Mouse (Mus musculus) cerebellum, postnatal 14 days (tissue): ENCODE measurements at regions not wholly inside any gene's neighbourhood (a gene's known extent, or its start where the extent isn't known, plus 50 kb on each side); places are given as distances from the start of the nearest gene placed in this dataset.

Experiments used
- DNase-seq, 2 experiments: peaks; one replicate each; pipeline ENCODE4 v3.0.0; 2021; ENCODE audit warnings: mixed read lengths in 2 of 2

DNA sequence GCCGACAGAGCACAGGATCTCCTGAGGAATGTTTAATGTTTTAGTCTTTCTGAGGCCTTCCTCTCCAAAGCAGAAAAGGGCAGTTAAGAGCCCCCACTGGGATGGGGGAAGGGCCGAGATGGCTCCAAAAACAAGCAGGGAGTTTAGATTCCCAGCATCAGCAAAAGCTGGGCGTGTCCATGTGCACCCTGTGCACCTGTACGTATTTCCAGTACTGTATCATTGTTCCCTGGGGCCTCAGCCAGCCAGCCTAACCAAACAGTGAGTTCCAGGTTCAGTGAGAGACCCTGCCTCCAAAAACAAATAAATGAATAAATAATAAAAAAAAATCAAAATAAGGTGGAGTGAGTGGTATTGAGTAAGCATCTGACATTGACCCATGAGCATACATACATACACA lies 50.8 kb upstream of the Olfm1 start:
- no peak for DNase-seq

DNA sequence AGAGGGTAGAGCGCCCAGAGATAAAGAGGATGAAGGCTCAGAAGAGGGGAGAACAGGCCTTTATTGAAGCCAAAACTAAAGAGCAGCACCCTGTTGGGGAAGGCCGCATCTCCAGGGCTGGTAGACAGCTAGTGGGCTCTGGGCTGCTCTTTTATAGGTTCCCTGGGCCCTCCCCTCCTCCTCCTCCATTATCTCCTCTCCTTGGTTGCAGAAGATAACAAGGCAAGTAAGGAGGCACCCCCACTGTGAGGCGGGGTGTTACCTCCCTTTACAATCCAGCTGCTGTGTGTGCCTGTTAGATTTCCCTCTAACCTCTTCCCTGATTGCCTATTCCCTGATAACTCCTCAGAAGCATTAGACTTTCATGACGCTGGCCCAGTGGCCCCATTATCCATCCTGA lies 51.2 kb upstream of the Olfm1 start:
- no peak for DNase-seq

DNA sequence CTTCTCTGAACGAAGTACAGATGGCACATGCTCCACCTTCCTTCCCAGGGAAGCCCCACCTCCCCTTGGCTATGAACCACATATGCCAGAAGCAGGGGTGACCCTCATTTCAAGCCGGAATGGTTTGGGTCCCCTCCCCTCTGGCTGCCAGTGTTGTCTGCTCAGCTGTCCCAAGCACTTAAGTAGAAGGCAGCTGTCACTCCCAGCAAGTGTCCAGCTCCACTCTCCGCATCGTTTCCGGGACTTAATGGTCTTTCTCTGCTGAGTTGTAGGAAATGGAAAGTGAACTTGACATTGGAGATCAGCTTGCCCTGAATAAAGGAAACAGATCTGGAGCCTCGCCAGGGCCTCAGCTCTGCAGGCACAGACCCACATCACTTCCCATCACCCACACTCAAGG lies 53.9 kb upstream of the Fcnb start:
- peak; percentile 48 to 62 for DNase-seq

DNA sequence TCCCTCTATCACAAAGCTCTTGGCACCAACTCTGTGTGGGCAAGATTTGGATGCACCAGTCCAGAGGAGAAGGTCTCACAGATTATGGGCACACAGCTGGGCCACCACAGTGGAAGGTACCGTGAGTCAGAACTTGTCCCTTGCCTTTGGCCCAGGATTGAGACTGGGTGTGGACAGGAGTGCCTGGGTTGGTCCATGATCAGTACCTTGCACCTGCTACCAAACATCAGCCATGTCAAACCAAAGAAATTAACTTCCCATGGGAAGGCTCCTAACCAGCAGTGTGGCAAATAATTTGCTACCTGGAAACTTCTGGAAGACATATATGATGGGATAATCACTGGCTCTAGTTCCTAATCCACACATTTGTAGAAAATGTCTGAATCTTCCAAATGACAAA lies 49.9 kb upstream of the Fcnb start:
- no peak for DNase-seq
